Mouse (Mus musculus) bone marrow macrophage, adult 2 months (primary cell): Measurements from ENCODE around the gene Dpp8.
"Not testable (repeated sequence)": the region's sequence is repeated elsewhere in the genome, so short reads cannot be mapped to it uniquely, and the experiment has no call there.

ENCODE experiments used
- CTCF ChIP-seq: IDR thresholded peaks from 2 replicates; pipeline ENCODE4 v1.5.1; 2012; ENCODE audit warnings: low read depth, mild to moderate bottlenecking, low read length, moderate library complexity
- POLR2A ChIP-seq: IDR thresholded peaks from 2 replicates; pipeline ENCODE4 v1.6.1; 2012; ENCODE audit warnings: mild to moderate bottlenecking, low read depth, low read length, borderline replicate concordance

GRCm38 (mm10) chr9:64995464-64995863, 36.8 kb upstream of the Dpp8 start:
- not testable (repeated sequence) for TF ChIP-seq POLR2A, CTCF
